Mouse (Mus musculus) olfactory bulb, adult 2 months (tissue): ENCODE results near the gene Por.

Source experiments
- CTCF ChIP-seq: fragments of 200-500 bp; IDR thresholded peaks from 2 replicates; pipeline ENCODE4 v1.5.1; 2012; ENCODE audit warnings: low read depth, mild to moderate bottlenecking, low read length, moderate library complexity; ENCODE audit not compliant: insufficient read depth
- POLR2A ChIP-seq: fragments of 200-500 bp; IDR thresholded peaks from 2 replicates; pipeline ENCODE4 v1.6.1; 2012; ENCODE audit warnings: mild to moderate bottlenecking, low read depth, low read length, moderate library complexity; ENCODE audit not compliant: insufficient read depth

GRCm38 (mm10) chr5:135727871-135728270 is 58.0 kb downstream of the Por start:
- TF ChIP-seq POLR2A (no peak), CTCF (no peak)
